Mouse (Mus musculus): ENCODE measurements around the gene Bcat2.

DNA sequence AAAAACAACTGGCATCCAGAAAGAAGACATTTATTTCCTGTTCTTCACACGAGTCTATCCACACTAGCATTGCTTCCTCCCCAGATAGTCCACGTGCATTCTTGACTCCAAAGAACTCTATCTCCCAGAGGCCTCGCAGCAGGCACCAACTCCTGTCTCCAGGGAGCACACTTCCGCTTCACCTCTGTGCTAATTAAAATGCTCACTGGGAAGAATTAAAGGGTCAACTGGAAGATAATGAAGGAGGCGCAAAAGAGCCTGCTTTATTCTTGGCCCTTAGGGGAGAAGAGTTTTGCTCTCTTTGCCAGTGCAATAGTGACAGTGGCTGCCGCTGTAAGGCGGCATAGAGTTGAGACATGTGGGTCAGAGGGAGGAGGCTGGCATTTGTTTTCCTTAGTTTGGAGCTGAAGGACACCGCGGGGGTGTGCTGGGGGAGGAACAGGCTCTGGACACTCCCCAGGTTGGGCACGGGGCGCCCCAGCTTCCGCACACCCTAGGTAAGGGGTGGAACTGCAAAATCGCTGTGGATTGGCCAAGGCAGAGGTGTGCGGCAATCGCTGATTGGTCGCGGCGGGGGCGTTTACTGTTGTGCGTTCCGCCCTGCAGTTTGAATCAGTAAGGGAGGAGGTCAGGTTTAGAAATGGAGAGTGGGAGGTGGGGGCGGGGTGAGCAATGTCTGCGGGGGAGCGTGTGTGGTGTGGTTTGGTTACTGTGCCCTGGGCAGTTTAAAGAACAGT, 2.0 kb upstream of the Bcat2 start:
- no peak for TF ChIP-seq MAFK (IDR thresholded peaks at IDR 0.05; ENCODE audit: insufficient read depth, low read depth, low read length)
- TF ChIP-seq ZNF384 (IDR thresholded peaks at IDR 0.05; ENCODE audit: low read depth, low read length) = no peak
